Mouse (Mus musculus) MEL (cell line): ENCODE data around the gene Hacl1. TPM values are rescaled to one million over a fixed set of nuclear protein-coding genes. Genes with fewer than 3 reads are reported as not detected.

Experiments used
- DNase-seq: peaks from one replicate; pipeline ENCODE4 v3.0.0; 2011; ENCODE audit warnings: low read depth, low spot score
- H3K27ac ChIP-seq: 2 replicates; pipeline ENCODE4 v1.5.1; 2012; ENCODE audit warnings: low read depth, mild to moderate bottlenecking, control low read depth, low read length, moderate library complexity; ENCODE audit not compliant: control insufficient read depth
- H3K27me3 ChIP-seq, 2 experiments: fragments of 150-350 bp in 1 of 2; sonication (generic) in 1 of 2; 2 replicates each; pipeline ENCODE4 v1.6.1; 2012; ENCODE audit warnings: low read length in 2 of 2, mild to moderate bottlenecking in 2 of 2, improper control_type of control experiment in 1 of 2, moderate library complexity in 1 of 2; ENCODE audit not compliant: insufficient read depth in 2 of 2, control insufficient read depth in 1 of 2
- H3K36me3 ChIP-seq, 2 experiments: 2 replicates each; pipeline ENCODE4 v1.6.1; 2012 to 2014; ENCODE audit warnings: low read length in 2 of 2, improper control_type of control experiment in 1 of 2, inconsistent platforms in 1 of 2, mild to moderate bottlenecking in 1 of 2; ENCODE audit not compliant: insufficient read depth in 2 of 2, control insufficient read depth in 1 of 2
- H3K4me1 ChIP-seq, 2 experiments: fragments of 150-350 bp in 1 of 2; sonication (generic) in 1 of 2; 2 replicates each; pipeline ENCODE4 v1.6.1; 2012; ENCODE audit warnings: low read length in 2 of 2, improper control_type of control experiment in 1 of 2, mild to moderate bottlenecking in 1 of 2; ENCODE audit not compliant: insufficient read depth in 2 of 2, control insufficient read depth in 1 of 2
- H3K4me3 ChIP-seq, 2 experiments: fragments of 150-350 bp in 1 of 2; sonication (generic) in 1 of 2; 2 replicates each; pipeline ENCODE4 v1.5.1; 2012; ENCODE audit warnings: low read depth in 2 of 2, low read length in 2 of 2, mild to moderate bottlenecking in 2 of 2, moderate library complexity in 2 of 2, control low read depth in 1 of 2, improper control_type of control experiment in 1 of 2; ENCODE audit not compliant: control insufficient read depth in 1 of 2, insufficient read depth in 1 of 2
- H3K79me2 ChIP-seq: 2 replicates; pipeline ENCODE4 v1.6.1; 2012; ENCODE audit warnings: mild to moderate bottlenecking, low read length, moderate library complexity; ENCODE audit not compliant: control insufficient read depth, poor library complexity, insufficient read depth
- H3K9ac ChIP-seq: 2 replicates; pipeline ENCODE4 v1.6.1; 2012; ENCODE audit warnings: low read depth, mild to moderate bottlenecking, control low read depth, low read length, moderate library complexity; ENCODE audit not compliant: control insufficient read depth, poor library complexity, severe bottlenecking
- H3K9me3 ChIP-seq: fragments of 150-350 bp; sonication (generic); replicated peaks from 2 replicates; pipeline ENCODE4 v1.6.1; 2012; ENCODE audit warnings: mild to moderate bottlenecking, low read length, improper control_type of control experiment, moderate library complexity; ENCODE audit not compliant: insufficient read depth
- E2F4 ChIP-seq: IDR thresholded peaks from 2 replicates; pipeline ENCODE4 v1.6.1; 2011; ENCODE audit warnings: low read depth, low read length, improper control_type of control experiment, borderline replicate concordance
- ELF1 ChIP-seq: IDR thresholded peaks from 2 replicates; pipeline ENCODE4 v1.6.1; 2014; ENCODE audit warnings: low read depth, mild to moderate bottlenecking, inconsistent platforms, low read length, improper control_type of control experiment, moderate library complexity
- GABPA ChIP-seq: IDR thresholded peaks from 2 replicates; pipeline ENCODE4 v1.6.1; 2012; ENCODE audit warnings: low read depth, mild to moderate bottlenecking, inconsistent platforms, low read length, improper control_type of control experiment, moderate library complexity
- MAX ChIP-seq: IDR thresholded peaks from 2 replicates; pipeline ENCODE4 v1.6.1; 2011; ENCODE audit warnings: low read length, improper control_type of control experiment
- MXI1 ChIP-seq: IDR thresholded peaks from 2 replicates; pipeline ENCODE4 v1.6.1; 2011; ENCODE audit warnings: mild to moderate bottlenecking, low read depth, low read length, improper control_type of control experiment
- POLR2A ChIP-seq, 2 experiments: IDR thresholded peaks; 2 replicates each; pipeline ENCODE4 v1.6.1; 2011 to 2012; ENCODE audit warnings: low read length in 2 of 2, mild to moderate bottlenecking in 2 of 2, control low read depth in 1 of 2, improper control_type of control experiment in 1 of 2, low read depth in 1 of 2, moderate library complexity in 1 of 2; ENCODE audit not compliant: control insufficient read depth in 1 of 2, insufficient read depth in 1 of 2, poor library complexity in 1 of 2
- SMC3 ChIP-seq: IDR thresholded peaks from 2 replicates; pipeline ENCODE4 v1.6.1; 2011; ENCODE audit warnings: low read depth, low read length, improper control_type of control experiment
- USF1 ChIP-seq: IDR thresholded peaks from 2 replicates; pipeline ENCODE4 v1.6.1; 2014; ENCODE audit warnings: low read depth, mild to moderate bottlenecking, inconsistent platforms, low read length, improper control_type of control experiment, moderate library complexity
- ZKSCAN1 ChIP-seq: IDR thresholded peaks from 2 replicates; pipeline ENCODE4 v1.6.1; 2012; ENCODE audit warnings: low read depth, mild to moderate bottlenecking, inconsistent platforms, low read length, improper control_type of control experiment, moderate library complexity
- ZNF384 ChIP-seq: IDR thresholded peaks from 2 replicates; pipeline ENCODE4 v1.6.1; 2012; ENCODE audit warnings: low read depth, mild to moderate bottlenecking, inconsistent platforms, low read length, improper control_type of control experiment
- polyA plus RNA-seq, 2 experiments: library from polyadenylated mRNA; stranded (reverse) in 1 of 2; unstranded in 1 of 2; fragments of >175 nt in 1 of 2; fragments of >200 nt in 1 of 2; gene quantifications; 2 replicates each; pipeline versions ENCODE4 v1.2.1 to v1.2.4; 2012; ENCODE audit warnings: low replicate concordance in 2 of 2, low read depth in 1 of 2; ENCODE audit not compliant: insufficient read length in 2 of 2, insufficient read depth in 1 of 2, missing spikeins in 1 of 2
- total RNA-seq: library from RNA; depleted of rRNA; stranded (reverse); fragments of 300-350 nt; gene quantifications from 2 replicates; pipeline ENCODE4 v1.2.3, GENCODE M21; 2012

Gene Hacl1
- total and polyA plus RNA-seq, 3 experiments: 7.7 to 13.3 TPM; not detected in 1

- TF ChIP-seq MAX (peak; percentile 44; the same call in 1 of the 2 replicates), MXI1 (no peak; the same call in 1 of the 2 replicates), SMC3 (no peak), GABPA (no peak)
- TF ChIP-seq, all 39 proteins: peak for 15
These were observed 23.2 kb upstream of the Hacl1 start (continued) for GRCm38 (mm10) chr14:31664100-31664902.

DNA sequence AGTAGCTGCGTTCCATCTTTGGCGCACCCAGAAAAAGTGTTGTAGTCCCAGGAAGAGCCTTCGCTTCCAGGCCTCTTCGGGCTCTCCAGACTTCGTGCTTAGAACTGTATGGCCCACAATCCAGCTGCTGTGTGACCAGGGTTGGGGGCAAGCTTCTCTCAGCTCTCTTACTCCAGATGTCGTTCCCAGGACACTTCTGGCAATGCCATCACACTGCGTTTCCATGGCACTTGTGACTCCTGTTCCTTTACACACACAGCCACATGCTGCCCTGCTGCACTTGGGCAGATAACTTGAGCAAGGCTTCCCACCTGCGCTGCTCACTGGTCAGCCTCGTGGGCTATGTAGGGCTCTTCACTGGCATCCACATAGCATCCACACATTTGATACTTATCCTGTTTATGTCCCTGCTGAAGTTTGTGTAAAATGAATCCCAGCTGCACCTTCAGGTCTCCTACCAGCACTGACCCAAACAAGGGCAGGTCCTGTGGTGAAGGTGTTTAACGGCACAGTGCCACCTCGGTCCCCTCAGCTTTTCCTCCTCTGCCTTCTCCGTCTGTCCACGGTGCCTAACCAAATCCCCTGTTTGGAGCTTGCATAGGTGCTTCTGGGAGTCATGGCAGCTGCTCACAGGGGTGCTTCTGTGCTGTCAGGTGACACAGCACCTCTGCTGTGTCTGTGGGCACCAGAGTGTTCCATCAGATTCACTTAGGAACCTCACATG, 22.5 kb upstream of the Hacl1 start:
- H3K4me1 ChIP-seq: peaks cover 14 to 31% of the 10 kb centered on the region in 2 experiments
- H3K36me3 ChIP-seq: peaks cover 0 to 23% of the 10 kb centered on the region in 2 experiments; a peak in 3 of 4 replicates
- H3K27ac ChIP-seq: peak overlapping the region; percentile 89; the same call in 1 of the 2 replicates
- peak; percentile 34 for DNase-seq
- H3K4me3 ChIP-seq: no peak overlapping the region
- H3K9ac ChIP-seq: peak overlapping the region; percentile 24; the same call in 1 of the 2 replicates
- H3K27me3 ChIP-seq: no peaks in the 10 kb centered on the region
- H3K9me3 ChIP-seq: no peaks in the 10 kb centered on the region
- no peaks in the 10 kb centered on the region for H3K79me2 ChIP-seq
- TF ChIP-seq ZNF384 (no peak), POLR2A (IDR thresholded peaks at IDR 0.05; ENCODE audit: control insufficient read depth in 1 of 2, insufficient read depth in 1 of 2, low read depth in 1 of 2, low read length in 2 of 2, poor library complexity in 1 of 2) (no peak), USF1 (0 out of 2 replicates have a peak, but pooled peaks have one; percentile 10), E2F4 (no peak)

DNA sequence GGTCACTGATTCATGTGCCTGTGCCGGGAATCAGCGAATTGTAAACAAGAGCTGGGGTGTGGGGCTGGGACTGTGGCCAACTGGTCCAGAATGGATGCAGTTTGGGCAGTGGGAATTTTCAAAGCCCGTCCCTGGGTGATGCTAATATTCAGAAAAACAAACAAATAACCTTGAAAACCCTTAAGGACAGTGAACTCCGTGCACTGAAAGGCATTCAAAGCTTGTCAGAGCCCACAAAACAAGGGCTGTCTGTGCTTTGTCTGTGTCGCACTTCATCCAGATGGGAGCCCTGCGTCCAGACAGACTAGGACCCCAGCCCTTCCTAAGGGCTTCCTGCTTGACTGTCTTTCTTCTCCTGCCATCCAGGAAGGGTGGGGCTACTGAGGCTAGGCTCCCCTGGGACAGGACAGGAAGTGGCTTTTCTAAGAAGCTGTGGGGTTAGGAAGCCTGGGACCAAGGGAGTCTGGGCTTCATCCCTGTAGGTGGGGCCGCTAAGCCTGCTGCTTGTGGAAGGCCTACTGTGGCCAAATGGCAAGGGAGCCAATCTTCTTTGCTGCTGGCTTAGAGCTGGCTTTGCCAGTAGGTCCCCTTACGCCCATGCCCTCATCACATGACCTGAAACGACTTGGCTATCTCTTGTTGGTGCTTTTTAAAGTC, 21.6 kb upstream of the Hacl1 start:
- H3K9me3 ChIP-seq: no peaks in the 10 kb centered on the region
- peaks cover 0 to 23% of the 10 kb centered on the region in 2 experiments; a peak in 3 of 4 replicates for H3K36me3 ChIP-seq
- H3K27me3 ChIP-seq: no peaks in the 10 kb centered on the region
- H3K9ac ChIP-seq: no peak overlapping the region
- H3K27ac ChIP-seq: peak overlapping the region; percentile 89; the same call in 1 of the 2 replicates
- TF ChIP-seq ZKSCAN1: no peak
- TF ChIP-seq ELF1: 0 out of 2 replicates have a peak, but pooled peaks have one; percentile 6
- no peak overlapping the region for H3K4me3 ChIP-seq
- peaks cover 14 to 35% of the 10 kb centered on the region in 2 experiments for H3K4me1 ChIP-seq
- no peak for DNase-seq
- H3K79me2 ChIP-seq: no peaks in the 10 kb centered on the region; the same call in 1 of the 2 replicates
